Mouse (Mus musculus) heart, postnatal 36 days (tissue): ENCODE measurements at regions not wholly inside any gene's neighbourhood (a gene's known extent, or its start where the extent isn't known, plus 50 kb on each side); places are given as distances from the start of the nearest gene placed in this dataset.

Source experiments
- DNase-seq, 2 experiments: peaks; one replicate each; pipeline ENCODE4 v3.0.0; 2021 to 2022
- intact Hi-C: fragments of 180-260 bp; cut with DNase I; formaldehyde crosslinking; loops from one replicate; pipeline ENCODE4 v1.15.1; 2025

GRCm38 (mm10) chr13:60493836-60494235, 107.9 kb upstream of the Dapk1 start:
- intact Hi-C loops = no loop called here
- no peak for DNase-seq

GRCm38 (mm10) chr13:60497714-60498400, 103.9 kb upstream of the Dapk1 start:
- DNase-seq = no peak
- intact Hi-C loops = no loop called here

DNA sequence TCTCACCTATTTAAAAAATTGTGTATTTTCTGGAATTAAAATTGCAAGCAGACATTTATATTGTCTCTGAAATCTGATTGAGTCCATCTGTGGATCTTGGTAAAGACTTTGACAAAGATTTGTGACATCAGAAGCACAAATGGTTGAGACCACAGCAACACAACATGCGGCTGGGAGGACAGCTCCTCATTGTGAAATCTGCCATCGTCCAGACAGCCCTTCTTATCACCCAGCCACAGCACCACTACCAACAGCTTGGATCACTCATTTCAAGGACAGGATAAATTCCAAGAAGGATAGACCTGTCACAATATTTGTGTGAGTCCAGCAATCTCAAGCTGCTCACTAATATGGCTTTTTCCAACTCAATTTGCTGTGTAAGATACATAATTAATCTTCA, 97.6 kb upstream of the Dapk1 start:
- intact Hi-C loops = no loop called here
- no peak for DNase-seq

DNA sequence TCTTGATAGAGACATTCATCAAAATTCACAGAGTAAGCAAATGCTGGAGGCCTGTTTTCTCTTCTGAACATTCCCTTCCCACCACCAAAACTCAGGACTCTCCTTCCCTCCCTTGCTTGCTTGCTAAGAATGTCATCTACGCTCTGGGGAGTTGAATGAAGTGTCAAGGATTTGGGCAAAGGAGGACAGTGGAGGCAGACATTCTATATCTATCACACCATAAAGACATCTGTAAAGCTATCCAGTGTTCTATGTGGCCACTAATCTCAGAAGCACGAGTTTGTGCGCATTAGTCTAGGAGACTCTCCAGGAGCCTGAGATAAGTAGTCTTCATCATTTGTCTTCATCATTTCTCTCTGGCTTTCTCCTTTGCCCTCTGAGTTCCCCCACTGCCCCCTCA, 94.1 kb upstream of the Dapk1 start:
- DNase-seq = no peak
- intact Hi-C loops = no loop called here

DNA sequence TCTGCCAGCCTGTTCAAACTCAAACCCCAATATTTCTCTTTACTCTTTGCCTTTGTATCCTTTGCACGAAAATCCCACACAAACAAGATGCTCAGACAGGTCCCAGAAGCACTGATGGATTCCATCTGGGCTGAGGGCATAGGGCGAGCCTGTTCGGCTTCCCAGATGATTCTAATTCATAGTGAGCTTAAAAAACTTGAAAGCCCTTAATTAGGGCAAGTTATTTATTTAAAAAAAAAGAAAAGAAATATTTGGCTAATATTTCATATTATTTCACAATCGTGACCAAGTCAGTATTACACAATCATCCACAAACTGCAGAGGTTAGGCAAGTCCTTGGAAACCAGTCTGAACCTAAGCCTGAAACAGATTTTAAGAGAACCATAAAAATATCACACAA, 93.7 kb upstream of the Dapk1 start:
- intact Hi-C loops = no loop called here
- peak in 1 of 2 experiments; percentile 47 for DNase-seq

DNA sequence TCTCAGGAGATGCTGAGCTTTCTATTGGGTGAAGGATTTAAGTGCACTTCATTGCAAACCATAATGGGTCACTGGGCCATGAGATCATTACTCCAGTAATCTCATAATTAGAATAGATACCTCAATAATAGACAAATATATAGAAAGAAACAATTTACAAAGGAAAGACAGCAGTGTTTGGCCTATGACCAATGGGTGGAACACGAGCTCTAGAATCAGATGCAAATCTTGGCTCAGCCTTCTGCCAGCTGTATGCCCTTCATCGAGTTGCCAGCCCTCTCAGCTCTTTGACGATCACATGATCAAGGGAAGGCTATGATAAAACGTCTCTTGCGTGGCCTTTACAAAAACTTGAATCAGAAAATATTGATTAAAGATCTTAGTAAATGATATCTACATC, 92.9 kb upstream of the Dapk1 start:
- intact Hi-C loops = no loop called here
- no peak for DNase-seq

DNA sequence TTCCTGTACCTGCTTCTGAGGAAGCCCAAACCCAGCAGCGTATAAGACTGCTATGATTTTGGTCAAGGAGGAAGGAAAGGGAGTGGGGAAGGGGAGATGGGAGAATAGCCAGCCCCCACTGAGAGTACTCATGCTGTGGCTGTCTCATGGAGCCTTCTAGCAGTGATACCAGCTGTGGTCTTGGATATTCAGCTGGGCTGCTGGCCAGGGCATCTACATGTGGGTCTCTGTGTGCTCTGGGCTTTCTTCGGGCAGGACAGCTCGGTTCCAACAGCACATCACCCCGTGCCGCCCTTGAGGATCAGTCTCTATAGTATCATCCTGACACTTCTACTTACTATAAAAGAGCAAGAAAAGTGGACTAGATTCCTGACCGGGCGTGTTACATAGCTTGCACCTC, 90.6 kb upstream of the Dapk1 start:
- intact Hi-C loops = no loop called here
- DNase-seq = no peak

- DNase-seq = no peak
- intact Hi-C loops = no loop called here
These were observed 90.1 kb upstream of the Dapk1 start for GRCm38 (mm10) chr13:60511628-60512027.

DNA sequence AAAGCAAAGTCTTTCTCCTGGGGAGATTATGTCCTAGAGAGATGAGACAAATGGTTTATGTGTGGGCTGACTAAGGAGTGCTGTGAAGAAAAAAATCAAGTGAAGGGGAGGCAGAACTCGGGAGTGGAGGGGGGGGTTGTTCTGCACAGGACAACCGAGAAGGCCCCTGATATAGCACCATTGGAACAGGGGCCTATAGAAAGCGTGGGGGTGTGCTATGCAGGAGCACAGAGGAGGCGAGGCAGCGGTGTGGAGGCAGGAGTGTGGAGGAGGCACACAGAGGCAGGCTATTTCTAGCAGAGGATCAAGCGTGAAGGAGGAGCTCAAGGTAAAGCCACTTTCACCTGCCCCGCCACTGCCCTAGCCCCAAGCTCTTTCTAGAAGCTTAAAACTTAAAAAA, 88.0 kb upstream of the Dapk1 start:
- no peak for DNase-seq
- intact Hi-C loops = no loop called here

DNA sequence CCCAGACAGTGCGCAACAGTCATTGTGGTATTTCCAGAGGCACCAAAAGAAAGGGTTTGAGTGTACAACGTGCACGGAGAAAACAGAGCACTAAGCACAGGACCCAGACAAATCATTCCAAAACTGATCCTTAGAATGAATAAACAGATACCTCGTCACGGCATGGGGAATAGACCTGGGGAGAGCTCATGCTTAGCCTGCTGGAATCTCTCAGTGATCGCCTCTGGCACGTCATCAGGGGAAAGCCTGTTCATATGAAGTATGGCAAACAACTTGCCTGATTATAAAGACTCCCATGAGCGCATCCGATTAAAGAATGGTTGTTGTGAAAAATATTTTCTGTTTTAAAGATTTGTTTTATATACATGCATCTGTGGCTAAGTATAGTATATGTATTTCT, 86.9 kb upstream of the Dapk1 start:
- no peak for DNase-seq
- intact Hi-C loops = no loop called here

GRCm38 (mm10) chr13:60518010-60518409, 83.7 kb upstream of the Dapk1 start:
- intact Hi-C loops = no loop called here
- DNase-seq = no peak

DNA sequence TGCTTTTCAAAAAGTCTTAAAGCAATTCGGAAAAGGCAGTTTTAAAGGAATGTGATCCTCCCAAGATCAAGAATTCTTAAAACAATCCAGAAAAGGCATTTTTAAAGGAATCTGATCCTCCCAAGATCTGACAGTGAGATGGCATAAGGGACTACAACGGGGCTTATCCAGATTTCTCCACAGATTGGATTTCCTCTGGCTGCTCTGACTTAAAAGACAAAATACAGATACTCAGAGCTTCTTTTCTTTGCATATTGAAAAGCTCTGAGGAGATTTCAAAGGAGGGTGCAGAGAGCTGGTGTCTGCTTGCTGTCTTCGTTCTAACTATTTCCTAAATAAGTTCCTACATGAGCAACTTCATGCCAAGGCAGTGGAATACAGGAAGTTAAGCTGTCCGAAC, 82.0 kb upstream of the Dapk1 start:
- intact Hi-C loops = no loop called here
- no peak for DNase-seq

DNA sequence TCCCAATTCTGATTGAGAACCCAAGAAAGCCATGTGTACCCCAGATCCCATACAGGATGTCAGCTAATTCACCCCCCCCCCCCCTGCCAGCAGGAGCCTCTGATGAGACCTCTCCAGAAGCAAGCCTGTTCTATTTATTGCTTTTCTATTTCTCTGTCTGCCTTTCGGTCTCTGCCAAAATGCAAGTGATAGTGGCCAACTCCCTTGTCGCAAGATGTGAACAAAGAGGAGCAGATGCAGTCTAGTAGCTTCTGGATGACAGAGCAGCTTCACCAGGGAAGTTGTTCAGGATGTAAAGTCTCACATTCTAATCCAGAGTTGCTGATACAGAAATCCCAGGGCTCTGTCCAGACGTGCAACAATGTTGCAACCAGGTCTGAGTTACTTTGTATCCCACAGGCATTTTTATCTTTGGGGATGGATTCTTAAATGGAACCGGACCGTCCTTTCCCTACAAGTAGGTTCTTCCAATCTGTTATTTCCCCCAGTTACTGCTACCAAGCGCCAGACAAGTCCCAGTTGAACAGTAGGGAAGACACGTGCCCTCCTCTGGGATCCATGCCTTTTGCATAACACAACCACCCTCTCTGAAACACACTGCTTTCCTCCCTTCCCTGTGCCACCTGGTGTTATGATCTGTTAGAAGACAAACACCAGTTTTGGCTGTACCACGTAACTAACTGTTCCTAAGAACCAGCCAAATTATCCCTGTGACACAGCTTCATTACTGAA, 78.9 kb upstream of the Dapk1 start:
- DNase-seq = peak; percentile 17 to 34
- intact Hi-C loops = loop anchor here (2.0 kb wide), 1 partner anchor 36 kb away; no protein-coding TSS in a partner anchor

GRCm38 (mm10) chr13:60527806-60528205, 73.9 kb upstream of the Dapk1 start:
- intact Hi-C loops = no loop called here
- no peak for DNase-seq

- DNase-seq = no peak
- intact Hi-C loops = no loop called here
These were observed 72.9 kb upstream of the Dapk1 start for GRCm38 (mm10) chr13:60528819-60529218.

- intact Hi-C loops = no loop called here
These were observed 72.2 kb upstream of the Dapk1 start for GRCm38 (mm10) chr13:60529381-60530069.

DNA sequence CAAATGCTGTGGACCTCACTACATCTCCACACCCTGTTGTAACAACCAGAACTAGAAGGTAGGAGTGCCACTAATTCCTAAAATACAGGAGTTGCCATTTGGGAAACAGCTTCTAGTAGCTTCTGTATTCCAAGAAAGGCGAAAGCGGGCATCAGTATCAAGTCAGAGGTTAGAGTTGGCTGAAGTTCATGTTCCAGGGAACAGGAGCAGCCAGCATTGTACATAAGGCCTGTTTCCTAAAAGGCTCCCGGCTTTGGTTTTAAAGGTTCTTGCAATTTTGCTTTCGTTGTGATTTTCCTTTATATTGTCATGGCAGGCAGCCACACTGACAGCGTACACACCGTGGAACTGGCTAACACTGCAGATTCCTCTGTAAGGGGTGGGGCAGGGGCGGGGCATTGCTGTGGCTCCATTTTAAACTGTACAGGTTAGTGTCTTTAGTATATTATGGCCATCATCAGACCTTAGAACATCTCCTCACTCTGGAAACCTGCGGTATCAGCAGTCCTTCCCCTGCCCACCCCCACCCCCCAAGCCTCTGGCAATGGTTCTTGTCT, 67.8 kb upstream of the Dapk1 start:
- intact Hi-C loops = no loop called here
- DNase-seq = no peak

More at GRCm38 (mm10) chr13:60529381-60530069, 72.2 kb upstream of the Dapk1 start:
- no peak for DNase-seq

DNA sequence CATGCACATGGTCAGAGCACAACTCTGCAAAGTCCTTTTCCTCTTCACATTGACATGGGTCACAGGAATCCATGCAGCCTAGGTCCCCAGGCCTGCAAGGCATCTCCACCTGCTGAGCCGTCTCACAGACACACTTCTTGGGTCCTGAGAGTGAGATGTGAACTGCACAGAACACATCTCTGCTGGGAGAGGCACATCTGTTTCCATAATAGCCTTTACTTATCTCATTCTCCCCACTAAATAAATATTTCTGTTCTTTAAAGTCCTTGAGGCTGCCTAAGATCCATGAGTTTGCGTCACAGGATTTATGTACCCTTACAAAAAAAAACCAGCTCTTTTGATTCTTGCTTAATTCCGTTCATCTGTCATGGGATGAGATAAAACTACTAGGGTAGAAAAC, 67.2 kb upstream of the Dapk1 start:
- intact Hi-C loops = no loop called here
- no peak for DNase-seq

GRCm38 (mm10) chr13:60535045-60535444, 66.7 kb upstream of the Dapk1 start:
- DNase-seq = no peak
- intact Hi-C loops = no loop called here

GRCm38 (mm10) chr13:60536725-60537124, 65.0 kb upstream of the Dapk1 start:
- intact Hi-C loops = no loop called here
- DNase-seq = no peak

- DNase-seq = no peak
- intact Hi-C loops = no loop called here
These were observed 63.6 kb upstream of the Dapk1 start for GRCm38 (mm10) chr13:60538110-60538509.

DNA sequence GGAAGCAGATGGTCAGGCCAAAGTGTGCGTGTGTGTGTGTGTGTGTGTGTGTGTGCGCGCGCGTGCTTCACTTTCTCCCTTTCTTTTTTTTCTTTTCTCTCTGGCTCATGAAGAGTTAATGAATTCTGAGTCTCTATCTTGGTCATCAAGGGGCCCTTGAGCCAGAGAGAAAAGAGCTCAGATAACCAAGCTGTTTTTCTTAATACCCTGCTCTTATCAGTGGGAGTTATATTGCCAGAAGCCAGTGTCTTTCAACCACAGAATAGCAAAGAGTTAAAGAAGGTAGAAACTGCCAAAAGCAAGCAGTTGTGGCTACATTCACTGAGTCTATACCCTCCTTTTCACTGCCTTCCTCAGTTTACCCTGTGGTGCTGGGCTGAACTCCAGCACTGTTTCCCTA, 60.6 kb upstream of the Dapk1 start:
- intact Hi-C loops = no loop called here
- no peak for DNase-seq
